In the genomic region with DNA sequence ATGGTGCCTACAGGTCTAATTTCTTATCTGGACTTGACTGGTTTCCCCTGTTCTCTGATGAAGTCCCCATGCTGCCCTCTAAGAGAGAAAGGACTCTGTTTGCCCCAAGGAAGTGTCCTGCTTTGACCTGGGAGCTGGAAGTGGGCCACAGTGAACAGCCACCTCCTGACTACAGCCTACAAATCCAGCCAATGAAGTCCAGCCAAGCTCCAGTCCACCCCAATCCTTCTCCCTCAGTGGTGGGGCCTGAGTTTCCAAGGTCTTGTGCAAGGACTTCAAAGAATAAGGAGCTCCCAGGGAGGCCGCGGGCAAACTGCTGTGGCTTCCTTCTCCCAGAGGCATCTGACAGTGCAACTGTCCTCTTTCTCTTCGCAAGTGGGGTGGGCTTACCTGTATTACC, we compare ENCODE assay signal across 10 mouse cellular contexts. TPM values are rescaled to one million over a fixed set of nuclear protein-coding genes. Genes with fewer than 3 reads are reported as not detected.
DNase-seq lines count a peak whose midpoint lies in the region; ATAC-seq lines count a peak whose summit lies in the region.
"Had no signal": no experiment of that assay in that cellular context is flagged by ENCODE, and none has a peak within 500 bp of the region (broad histone marks: within the 10 kb centered on the region; RNA-seq: fewer than 3 reads in every experiment).

No protein-coding gene starts in this region.

- ATAC-seq in kidney, embryonic 14.5 days (ENCODE audit: low FRiP score, low TSS enrichment), result no peak
- no peak for ATAC-seq in monocyte, adult 5-6 weeks (replicated peaks; ENCODE audit: insufficient number of reproducible peaks, low FRiP score, low TSS enrichment, poor library complexity, severe bottlenecking)
- ATAC-seq in megakaryocyte-erythroid progenitor cell, adult 5-6 weeks (replicated peaks; ENCODE audit: low FRiP score, low TSS enrichment, poor library complexity, severe bottlenecking), result no peak

- no peaks in the 10 kb centered on the region for H3K27me3 ChIP-seq in kidney, embryonic 14.5 days (ENCODE audit: control insufficient read depth, insufficient read depth, low read length)
- H3K27me3 ChIP-seq: neural tube, embryonic 13.5 days had no signal

- H3K4me2 ChIP-seq in kidney, embryonic 14.5 days (replicated peaks; ENCODE audit: low read depth, low read length), result no peak overlapping the region
- H3K4me2 ChIP-seq: neural tube, embryonic 13.5 days had no signal

- H3K4me1 ChIP-seq in kidney, embryonic 14.5 days (ENCODE audit: control insufficient read depth, insufficient read depth, low read length), result peaks cover 14% of the 10 kb centered on the region

- 86% methylated on average over 3 of the region's 3 CpGs for WGBS in kidney, embryonic 14.5 days

- no peak overlapping the region for H3K4me3 ChIP-seq in kidney, embryonic 14.5 days (ENCODE audit: low read length)
- H3K4me3 ChIP-seq: neural tube, embryonic 13.5 days had no signal

- no peaks in the 10 kb centered on the region for H3K9me3 ChIP-seq in kidney, embryonic 14.5 days (ENCODE audit: control insufficient read depth, low read length)

- no peak overlapping the region for H3K9ac ChIP-seq in kidney, embryonic 14.5 days (ENCODE audit: low read depth, low read length)
- H3K9ac ChIP-seq: neural tube, embryonic 13.5 days had no signal

- no peak overlapping the region for H3K27ac ChIP-seq in kidney, embryonic 14.5 days (ENCODE audit: low read depth, low read length)
- H3K27ac ChIP-seq: neural tube, embryonic 13.5 days had no signal

- no peaks in the 10 kb centered on the region for H3K36me3 ChIP-seq in kidney, embryonic 14.5 days (ENCODE audit: control insufficient read depth, insufficient read depth, low read length)
- H3K36me3 ChIP-seq: neural tube, embryonic 13.5 days had no signal

- peak; percentile 84 for DNase-seq in kidney, adult 11 months
- peak; percentile 83 for DNase-seq in adrenal gland, adult 2 months
- peak; percentile 46 to 48 for DNase-seq in cerebellum, postnatal 25 days
- DNase-seq in kidney, postnatal 36 days, result peak; percentile 82 to 84
- no peak for DNase-seq in spleen, postnatal 4 days (ENCODE audit: low spot score in 2 of 2)
- DNase-seq: thymus, postnatal 25 days had no signal

RNA-seq across cellular contexts. Expression of a gene that starts 26.4 kb away (rescaled TPM):
- 35.9 and 47.9 TPM in 2 replicates for polyA plus RNA-seq in kidney, embryonic 14.5 days (2014; fragmentation: Nextera tagmentation; extraction: Ambion mirVana)
- total RNA-seq in adrenal gland, adult 2 months (2021), result 100 to 1,000 TPM in 1 of 2 experiments, 10 to 100 TPM in 1; 77.9 to 108 TPM
- 213 and 217 TPM in 2 replicates for polyA plus RNA-seq in adrenal gland, adult 2 months (2012; rRNA removed)
- 114 to 128 TPM (median 115 TPM) in 3 replicates for total RNA-seq in monocyte, adult 5-6 weeks (2017)
- 46.9 and 63.7 TPM in 2 replicates for total RNA-seq in megakaryocyte-erythroid progenitor cell, adult 5-6 weeks (2014; fragmentation: Nextera tagmentation)
- total RNA-seq in megakaryocyte-erythroid progenitor cell, adult 5-6 weeks (2017), result 77.1 and 105 TPM in 2 replicates

Comparison
In these comparisons a context has a peak if more than half of its experiments do, and no peak if none do; other contexts are left out.
1. DNase-seq: peak in kidney, adult 11 months (single experiment), adrenal gland, adult 2 months (single experiment), cerebellum, postnatal 25 days (2 of 2) and kidney, postnatal 36 days (2 of 2); none in spleen, postnatal 4 days (0 of 2).